Mouse (Mus musculus) midbrain, embryonic 14.5 days (tissue): ENCODE data around the gene Shisa5. TPM values are rescaled to one million over a fixed set of nuclear protein-coding genes. Genes with fewer than 3 reads are reported as not detected.

Source experiments
- ATAC-seq: fragments of 200-750 bp; cut with Nextera tagmentation; 2 replicates; pipeline ENCODE4 v1.8.0; 2017; ENCODE audit warnings: moderate number of reproducible peaks, moderate library complexity; ENCODE audit not compliant: low FRiP score, low TSS enrichment
- DNase-seq: peaks from one replicate; pipeline ENCODE4 v3.0.0-alpha.2; 2015
- H3K27ac ChIP-seq: fragments of 300-500 bp; sonication (generic); replicated peaks from 2 replicates; pipeline ENCODE4 v1.5.1; 2014; ENCODE audit warnings: mild to moderate bottlenecking, low read depth, low read length, moderate library complexity
- H3K27me3 ChIP-seq: fragments of 300-500 bp; sonication (generic); 2 replicates; pipeline ENCODE4 v1.6.1; 2014; ENCODE audit warnings: low read length, control low read depth, mixed read lengths; ENCODE audit not compliant: control insufficient read depth, insufficient read depth
- H3K36me3 ChIP-seq: fragments of 300-500 bp; sonication (generic); 2 replicates; pipeline ENCODE4 v1.6.1; 2014; ENCODE audit warnings: low read length, control low read depth; ENCODE audit not compliant: control insufficient read depth, insufficient read depth
- H3K4me1 ChIP-seq: fragments of 300-500 bp; sonication (generic); 2 replicates; pipeline ENCODE4 v1.6.1; 2014; ENCODE audit warnings: mild to moderate bottlenecking, antibody characterized with exemption, low read length, control low read depth; ENCODE audit not compliant: control insufficient read depth, insufficient read depth
- H3K4me2 ChIP-seq: fragments of 300-500 bp; sonication (generic); 2 replicates; pipeline ENCODE4 v1.6.1; 2014; ENCODE audit warnings: mild to moderate bottlenecking, low read length, moderate library complexity
- H3K4me3 ChIP-seq: fragments of 300-500 bp; sonication (generic); replicated peaks from 2 replicates; pipeline ENCODE4 v1.5.1; 2014; ENCODE audit warnings: low read depth, low read length
- H3K9ac ChIP-seq: fragments of 300-500 bp; sonication (generic); replicated peaks from 2 replicates; pipeline ENCODE4 v1.6.1; 2014; ENCODE audit warnings: mild to moderate bottlenecking, low read length, moderate library complexity
- H3K9me3 ChIP-seq: fragments of 300-500 bp; sonication (generic); 2 replicates; pipeline ENCODE4 v1.6.1; 2016; ENCODE audit warnings: low read length, control low read depth, mixed read lengths; ENCODE audit not compliant: control insufficient read depth
- WGBS: fragments of 180-500 bp; shearing (Covaris S2); extraction: QIAGEN DNeasy Blood & Tissue Kit; methylation state at CpG from one replicate; pipeline ENCODE4 v1.1.7; 2014; 5-methylcytosine and 5-hydroxymethylcytosine counted together
- polyA plus RNA-seq: library from polyadenylated mRNA; unstranded; fragments of >200 nt; fragmentation: Nextera tagmentation; extraction: Ambion mirVana; gene quantifications from 2 replicates; pipeline ENCODE4 v1.2.1, GENCODE M21; 2014

The Shisa5 gene
- polyA plus RNA-seq, 1 experiment from 2014 or later = 49.1 TPM

DNA sequence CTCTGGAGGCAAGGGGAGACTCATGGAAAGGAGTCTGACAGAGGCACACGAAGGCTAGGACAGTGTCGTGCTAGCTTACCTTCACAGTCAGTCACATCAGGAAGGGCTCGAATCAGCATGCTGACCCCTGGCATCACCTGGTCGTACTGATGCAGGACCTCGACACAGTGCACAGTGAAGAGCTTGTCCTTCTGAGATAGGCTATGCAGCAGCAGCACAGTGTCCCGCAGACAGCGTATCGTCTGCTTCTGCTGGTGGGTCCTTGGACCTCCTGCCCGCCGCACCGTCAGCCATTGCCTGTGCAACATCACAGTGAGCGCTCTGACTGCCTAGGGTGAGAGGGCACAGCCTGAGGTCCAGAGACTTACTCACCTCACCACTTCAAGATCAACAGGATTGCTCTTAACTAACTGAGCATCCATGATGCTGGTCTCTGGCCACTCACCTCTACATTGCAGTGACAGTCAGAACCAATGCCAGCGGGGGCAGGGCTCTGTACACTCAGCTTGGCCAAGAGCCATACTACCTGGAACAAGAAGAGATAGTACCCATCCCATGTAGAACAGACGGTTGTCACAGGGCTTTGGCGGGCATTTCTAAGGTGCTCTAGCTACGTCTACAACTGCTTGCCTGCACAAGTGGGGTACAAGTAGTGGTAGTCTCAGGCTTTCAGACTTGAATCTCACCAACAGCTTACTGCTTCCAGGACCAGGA is 22.0 kb downstream of the Shisa5 start:
- no peak for ATAC-seq
- H3K9ac ChIP-seq = 0 out of 2 replicates have a peak overlapping the region, but pooled peaks have one; percentile 23
- WGBS = 93% methylated on average over 16 of the region's 16 CpGs
- H3K4me1 ChIP-seq = peaks cover 10% of the 10 kb centered on the region
- no peak overlapping the region for H3K4me3 ChIP-seq
- peak overlapping the region; percentile 86; the same call in 1 of the 2 replicates for H3K27ac ChIP-seq
- H3K27me3 ChIP-seq = no peaks in the 10 kb centered on the region
- no peak overlapping the region for H3K4me2 ChIP-seq
- H3K36me3 ChIP-seq = peaks cover 68% of the 10 kb centered on the region
- no peak for DNase-seq
- no peaks in the 10 kb centered on the region for H3K9me3 ChIP-seq

- WGBS = 92% methylated on average over 5 of the region's 5 CpGs
- Histone ChIP-seq H3K4me1 (peaks cover 8% of the 10 kb centered on the region), H3K27ac (no peak overlapping the region), H3K4me2 (no peak overlapping the region), H3K9me3 (no peaks in the 10 kb centered on the region), H3K27me3 (no peaks in the 10 kb centered on the region), H3K9ac (no peak overlapping the region), H3K4me3 (no peak overlapping the region), H3K36me3 (peaks cover 73% of the 10 kb centered on the region)
- no peak for ATAC-seq
- no peak for DNase-seq
Measured at GRCm38 (mm10) chr9:109060898-109061295, 22.5 kb downstream of the Shisa5 start.

DNA sequence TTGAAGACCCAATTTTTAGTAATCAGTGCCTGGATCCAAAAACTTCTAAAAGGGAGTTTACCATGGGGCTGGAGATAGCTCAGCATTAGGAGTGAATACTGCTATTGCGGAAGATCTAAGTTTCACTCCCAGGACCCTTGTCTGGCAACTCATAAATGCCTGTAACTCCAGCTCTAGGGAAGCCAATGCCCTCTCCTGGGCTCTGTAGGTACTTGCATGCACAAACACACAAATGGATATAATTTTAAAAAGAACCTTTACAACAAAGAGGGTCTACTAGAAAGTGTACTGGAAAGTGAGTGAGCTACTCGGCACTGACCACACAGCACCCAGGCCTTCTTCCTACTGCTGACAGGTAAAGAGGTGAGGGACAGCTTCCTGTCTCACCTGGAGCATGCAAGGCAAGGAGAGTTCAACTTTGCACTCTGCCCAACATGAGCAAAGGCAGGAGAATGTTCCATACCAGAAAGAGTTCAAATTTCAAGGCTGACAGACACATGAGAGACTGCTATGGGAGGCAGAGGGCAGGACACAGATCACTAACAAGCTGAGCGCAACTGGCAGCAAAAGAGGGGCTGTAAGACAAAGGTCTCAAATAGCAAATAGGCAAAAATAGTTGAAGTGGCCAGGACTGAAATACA is 29.9 kb downstream of the Shisa5 start:
- Histone ChIP-seq H3K27ac (no peak overlapping the region), H3K27me3 (no peaks in the 10 kb centered on the region), H3K9me3 (no peaks in the 10 kb centered on the region), H3K4me3 (no peak overlapping the region), H3K9ac (no peak overlapping the region), H3K4me1 (peaks cover 13% of the 10 kb centered on the region), H3K4me2 (no peak overlapping the region), H3K36me3 (peaks cover 83% of the 10 kb centered on the region)
- ATAC-seq = no peak
- no peak for DNase-seq
- WGBS = 97% methylated on average over 3 of the region's 3 CpGs

DNA sequence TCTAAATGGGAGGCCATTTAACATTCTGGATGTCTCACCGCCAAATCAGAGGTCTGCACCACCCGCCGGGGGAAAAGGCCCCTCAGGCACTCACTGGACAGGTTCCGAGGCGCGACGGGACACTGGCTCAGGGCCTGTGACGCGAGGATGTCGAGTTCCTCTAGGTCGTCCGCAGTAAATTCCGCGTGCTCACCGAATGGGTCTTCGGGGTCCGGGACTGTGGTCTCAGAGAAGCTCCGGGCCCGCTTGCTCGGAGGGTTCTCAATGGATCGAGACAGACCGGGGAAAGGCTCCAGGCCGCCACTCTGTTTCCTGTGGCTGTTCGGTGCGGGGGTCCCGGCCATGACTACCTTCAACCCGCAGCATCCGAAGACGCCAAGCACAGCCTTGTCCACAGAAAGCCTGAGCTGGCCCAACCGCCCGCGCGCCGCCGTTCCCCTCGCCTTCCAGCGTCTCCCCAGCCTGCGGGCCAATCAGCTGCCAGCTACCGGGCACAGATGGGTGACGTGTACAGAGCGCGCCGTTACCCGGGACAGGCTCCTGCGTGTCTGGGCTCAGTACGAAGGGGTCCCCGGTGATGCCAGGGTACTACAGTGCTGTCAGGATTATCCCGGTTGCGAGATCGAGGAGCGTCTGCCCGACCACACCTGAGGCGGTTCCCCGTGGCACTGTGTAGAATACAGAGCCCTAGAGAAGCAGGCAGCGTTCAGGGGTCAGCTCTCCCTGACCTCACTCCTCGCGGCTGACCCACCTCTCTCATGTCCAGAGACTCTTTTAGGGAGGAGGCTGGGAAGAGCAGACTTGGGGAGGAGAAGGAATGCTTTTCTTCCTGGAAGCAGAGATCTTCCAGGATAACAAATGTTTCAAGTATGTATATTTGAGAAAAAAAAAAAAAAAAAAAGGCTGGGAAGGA is 35.6 kb downstream of the Shisa5 start, which contains the start of gene Atrip:
Gene Atrip, minus strand, starts transcription at position 464 of the 913 bp plus-strand sequence.
- Histone ChIP-seq H3K4me2 (peak within 1 kb of the TSS; percentile 96), H3K27me3 (no peaks in the 10 kb centered on the region), H3K9me3 (no peaks in the 10 kb centered on the region), H3K36me3 (peaks cover 32% of the 10 kb centered on the region), H3K9ac (peak within 1 kb of the TSS; percentile 86), H3K4me3 (peak within 1 kb of the TSS; percentile 87), H3K4me1 (peaks cover 22% of the 10 kb centered on the region), H3K27ac (peak within 1 kb of the TSS; percentile 83)
- ATAC-seq = peak; percentile 99
- WGBS = under 1% methylated on average over 57 of the region's 57 CpGs
- DNase-seq = peak; percentile 96

DNA sequence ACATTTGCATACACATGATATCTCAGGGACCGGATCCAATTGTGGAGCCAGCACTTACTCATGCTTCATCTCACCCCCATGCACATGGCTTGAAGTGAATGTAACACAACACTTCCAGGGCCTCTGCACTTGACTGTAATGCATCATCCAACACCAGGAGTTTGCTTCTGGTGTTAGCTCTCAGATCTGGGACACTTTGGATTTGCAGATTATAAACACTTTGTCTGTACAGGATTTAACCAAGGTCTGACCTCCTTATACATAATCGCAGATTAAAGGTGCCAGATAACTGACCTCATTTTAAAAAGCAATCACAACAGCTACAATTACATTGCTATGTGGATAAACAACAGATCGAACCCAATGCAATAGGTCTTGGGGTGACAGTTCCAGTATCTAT is 42.2 kb downstream of the Shisa5 start:
- peaks cover 12% of the 10 kb centered on the region; the same call in 1 of the 2 replicates for H3K36me3 ChIP-seq
- no peak overlapping the region for H3K9ac ChIP-seq
- ATAC-seq (no peak), DNase-seq (no peak)
- no peak overlapping the region for H3K27ac ChIP-seq
- H3K9me3 ChIP-seq = no peaks in the 10 kb centered on the region
- no peaks in the 10 kb centered on the region for H3K27me3 ChIP-seq
- no peak overlapping the region for H3K4me3 ChIP-seq
- WGBS = 98% methylated on average over 3 of the region's 3 CpGs
- H3K4me2 ChIP-seq = no peak overlapping the region
- peaks cover 15% of the 10 kb centered on the region for H3K4me1 ChIP-seq

DNA sequence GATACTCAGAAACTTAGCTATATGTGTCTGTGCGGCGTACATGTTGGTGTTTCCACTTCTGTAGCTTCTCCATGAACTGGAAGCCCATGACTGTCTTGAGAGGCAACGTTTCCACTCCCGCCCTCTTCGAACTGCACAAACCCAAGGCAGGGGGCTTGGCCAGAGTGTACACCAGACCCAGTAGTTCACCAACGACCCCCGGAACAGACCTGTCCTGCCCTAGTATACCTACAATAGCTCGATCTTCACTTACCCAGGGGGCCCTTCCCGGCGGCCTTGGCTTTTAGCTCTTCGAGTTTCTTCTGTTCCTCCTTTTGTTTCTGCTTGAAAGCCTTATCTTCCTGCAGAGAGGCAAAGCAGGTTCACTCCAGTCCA is 43.4 kb downstream of the Shisa5 start:
- Histone ChIP-seq H3K4me2 (peak overlapping the region; percentile 89), H3K4me3 (peak overlapping the region; percentile 80), H3K27ac (peak overlapping the region; percentile 66; the same call in 1 of the 2 replicates), H3K36me3 (peaks cover 12% of the 10 kb centered on the region; the same call in 1 of the 2 replicates), H3K27me3 (no peaks in the 10 kb centered on the region), H3K9me3 (no peaks in the 10 kb centered on the region), H3K9ac (peak overlapping the region; percentile 86), H3K4me1 (peaks cover 15% of the 10 kb centered on the region)
- WGBS = 7% methylated on average over 11 of the region's 11 CpGs
- ATAC-seq (0 out of 2 replicates have a peak, but pooled peaks have one; percentile 19), DNase-seq (no peak)

DNA sequence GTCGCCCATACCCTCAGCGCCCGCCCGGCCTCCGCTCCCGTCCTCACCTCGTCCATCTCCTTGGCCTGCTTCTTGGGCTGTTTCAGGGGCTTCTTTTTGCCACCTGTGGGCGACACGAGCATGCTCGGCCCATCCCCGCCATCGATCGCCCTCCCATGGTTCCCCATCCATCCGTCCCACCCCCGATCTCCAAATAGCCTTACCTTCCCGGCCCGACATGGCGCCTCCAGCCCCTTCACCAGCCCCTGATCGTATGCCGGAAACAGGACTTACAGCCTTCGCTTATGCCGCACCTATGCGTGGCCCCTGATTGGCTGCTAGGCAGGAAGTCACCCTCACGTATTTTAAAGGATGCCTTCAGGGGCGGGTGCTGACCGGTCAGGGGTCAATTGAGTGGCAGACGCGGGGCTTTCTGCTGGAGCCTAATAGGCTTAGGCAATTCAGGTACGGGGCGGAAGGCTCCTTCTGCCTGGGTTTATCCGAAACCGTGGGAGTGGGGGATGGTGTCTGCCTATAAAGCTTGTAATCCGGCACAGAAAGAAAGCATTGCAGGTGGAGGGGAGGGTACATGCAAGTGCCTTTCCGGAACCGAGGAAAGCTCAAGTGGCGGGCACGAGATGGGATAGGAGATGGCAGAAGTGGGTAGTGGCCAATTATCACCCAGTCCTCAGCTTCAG is 43.9 kb downstream of the Shisa5 start, which contains the start of the genes Ccdc51 and Tma7:
Gene Ccdc51, plus strand, starts transcription at position 370 of the 677 bp plus-strand sequence.
Gene Tma7, minus strand, starts transcription at position 464 of the 677 bp plus-strand sequence.
- Histone ChIP-seq H3K27me3 (no peaks in the 10 kb centered on the region), H3K4me1 (peaks cover 15% of the 10 kb centered on the region), H3K4me3 (peak within 1 kb of the TSS; percentile 80), H3K36me3 (peaks cover 12% of the 10 kb centered on the region; the same call in 1 of the 2 replicates), H3K27ac (peak within 1 kb of the TSS; percentile 66), H3K4me2 (peak within 1 kb of the TSS; percentile 89), H3K9me3 (no peaks in the 10 kb centered on the region), H3K9ac (peak within 1 kb of the TSS; percentile 86)
- ATAC-seq (peak; percentile 96), DNase-seq (peak; percentile 91)
- under 1% methylated on average over 37 of the region's 37 CpGs for WGBS

DNA sequence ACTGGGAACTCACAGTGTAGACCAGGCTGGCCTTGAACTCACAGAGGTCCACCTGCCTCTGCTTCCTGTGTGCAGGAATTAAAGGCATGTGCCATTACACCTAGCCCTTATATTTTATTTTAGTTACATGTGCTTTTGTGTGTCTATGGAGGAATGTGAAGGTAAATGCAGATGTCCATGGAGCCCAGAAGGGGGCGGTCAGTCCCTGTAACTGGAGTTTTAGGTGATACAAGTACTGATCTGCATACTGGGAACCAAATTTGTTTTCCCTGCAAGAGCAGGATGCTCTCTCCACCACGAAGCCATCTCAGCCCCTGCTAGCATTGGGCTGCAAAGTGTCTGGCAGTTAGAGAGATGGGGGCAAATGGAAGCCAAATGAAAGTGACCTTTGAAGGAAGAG is 46.6 kb downstream of the Shisa5 start:
- Histone ChIP-seq H3K9ac (no peak overlapping the region), H3K4me2 (no peak overlapping the region), H3K9me3 (no peaks in the 10 kb centered on the region), H3K27ac (no peak overlapping the region), H3K36me3 (peaks cover 4% of the 10 kb centered on the region), H3K4me3 (no peak overlapping the region), H3K4me1 (peaks cover 15% of the 10 kb centered on the region), H3K27me3 (no peaks in the 10 kb centered on the region)
- DNase-seq = peak; percentile 71
- no peak for ATAC-seq
- 17% methylated on average over 2 of the region's 2 CpGs for WGBS
